Mouse (Mus musculus): Measurements from ENCODE around the gene Sidt2. TPM values are rescaled to one million over a fixed set of nuclear protein-coding genes. Genes with fewer than 3 reads are reported as not detected.

The Sidt2 gene
- 100 to 1,000 TPM; 112 to 116 TPM for total RNA-seq (2021)
- long read RNA-seq, experiment 1, full-length matches to known transcripts = 2 of 69 reads
- long read RNA-seq, experiment 1, partial matches to known transcripts = 24 of 69 reads
- long read RNA-seq, experiment 1, other reads (novel, unspliced or antisense) = 43 of 69 reads
- long read RNA-seq, experiment 2, full-length matches to known transcripts = 1 of 61 reads
- long read RNA-seq, experiment 2, partial matches to known transcripts = 30 of 61 reads
- long read RNA-seq, experiment 2, other reads (novel, unspliced or antisense) = 30 of 61 reads

DNA sequence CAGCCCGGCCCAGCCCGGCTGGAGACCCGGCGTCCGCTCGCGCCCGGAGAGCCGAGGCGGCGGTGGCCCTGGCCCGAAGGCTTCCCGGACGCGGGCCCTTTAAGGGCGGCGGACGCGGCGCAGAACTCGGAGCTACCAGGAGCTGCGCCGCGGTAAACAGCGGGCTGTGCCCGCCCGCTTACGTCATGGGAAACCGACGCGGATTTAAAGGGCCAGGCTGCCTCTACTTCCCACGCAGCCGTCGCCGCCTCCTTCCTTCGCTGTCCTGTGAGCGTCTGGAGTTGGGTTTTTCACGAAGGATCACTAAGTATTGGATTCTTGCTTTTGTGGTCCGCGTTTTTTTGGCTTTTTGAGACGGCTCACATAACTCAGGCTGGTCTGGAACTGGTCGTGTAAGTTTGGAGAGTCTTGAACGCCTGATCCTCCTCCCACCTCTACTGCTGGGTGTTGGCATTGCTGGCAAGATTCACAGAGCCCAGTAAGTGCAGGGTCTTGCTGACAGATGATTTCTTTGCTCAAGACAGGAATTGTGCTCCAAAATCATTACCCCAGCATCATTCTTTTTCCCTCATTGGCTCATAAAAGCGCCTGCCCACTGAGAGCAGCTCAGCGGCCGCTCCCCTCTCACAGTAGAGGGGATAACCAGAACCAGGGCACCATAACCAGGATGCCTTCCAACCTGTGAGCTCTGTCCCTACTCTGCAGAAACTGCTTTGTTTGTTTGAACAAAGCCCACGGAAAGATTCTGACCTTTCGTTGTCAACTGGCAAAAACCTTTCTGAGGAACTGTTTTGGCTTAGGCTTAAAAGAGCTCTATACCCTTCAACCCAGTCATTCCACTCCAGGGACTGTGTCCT is at the start of gene Sidt2:
Sidt2 (minus strand) TSS at position 152 of the 857 bp plus-strand sequence.
- peak; percentile 85 to 93 for DNase-seq (ENCODE audit: low spot score in 2 of 2)
- intact Hi-C loops (cut with DNase I) = no loop called here

- DNase-seq (ENCODE audit: low spot score in 2 of 2) = no peak
- intact Hi-C loops (cut with DNase I) = loop anchor here (2.0 kb wide), 1 partner anchor 242 kb away; no protein-coding TSS in a partner anchor
Measured at GRCm38 (mm10) chr9:46004529-46004928, 49.5 kb upstream of the Sidt2 start.

DNA sequence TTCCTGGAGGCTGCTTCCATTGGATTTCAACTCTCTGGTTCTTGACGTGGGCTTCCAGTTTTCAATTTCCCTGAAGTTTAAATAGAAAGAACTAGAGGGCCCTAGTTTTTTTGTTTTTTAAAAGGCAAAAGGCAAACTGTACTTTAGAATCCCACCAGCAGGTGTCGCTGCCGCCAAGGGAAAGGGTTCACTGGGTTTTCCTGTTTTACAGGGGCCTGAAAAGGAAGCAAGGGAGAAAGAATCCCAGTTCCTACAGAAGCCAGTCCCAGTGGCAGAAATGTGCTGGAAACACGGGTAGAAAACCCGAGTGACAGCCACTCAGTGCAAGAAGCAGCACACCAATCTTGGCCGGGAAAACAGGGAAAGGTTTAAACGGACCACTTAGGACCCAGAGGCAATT is 48.7 kb upstream of the Sidt2 start:
- DNase-seq (ENCODE audit: low spot score in 2 of 2) = peak; percentile 81 to 89

DNA sequence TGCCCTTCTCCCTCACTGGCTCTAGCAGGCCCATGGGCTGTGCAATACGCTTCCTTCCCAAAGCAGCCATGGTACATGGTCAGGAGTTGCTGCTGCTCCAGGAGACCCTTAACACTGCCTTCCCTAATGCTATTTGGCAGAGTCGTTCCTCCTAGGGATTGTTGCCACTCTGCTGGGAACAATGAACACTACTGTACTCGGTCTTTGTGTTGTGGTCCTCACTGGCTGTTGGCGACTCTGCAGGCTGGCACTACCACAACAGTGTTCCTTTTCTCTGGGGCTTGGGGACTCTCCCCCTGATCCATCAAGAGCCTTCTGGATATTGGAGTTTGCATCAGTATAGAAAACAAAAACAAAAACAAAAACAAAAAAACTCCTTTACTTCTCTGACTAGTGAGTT is 44.0 kb upstream of the Sidt2 start:
- intact Hi-C loops (cut with DNase I) = no loop called here
- DNase-seq (ENCODE audit: low spot score in 2 of 2) = no peak

More for the DNA sequence above, 48.7 kb upstream of the Sidt2 start:
- intact Hi-C loops (cut with DNase I) = loop anchor here (1.0 to 2.0 kb wide), 3 partner anchors 188 to 247 kb away; no protein-coding TSS in a partner anchor

DNA sequence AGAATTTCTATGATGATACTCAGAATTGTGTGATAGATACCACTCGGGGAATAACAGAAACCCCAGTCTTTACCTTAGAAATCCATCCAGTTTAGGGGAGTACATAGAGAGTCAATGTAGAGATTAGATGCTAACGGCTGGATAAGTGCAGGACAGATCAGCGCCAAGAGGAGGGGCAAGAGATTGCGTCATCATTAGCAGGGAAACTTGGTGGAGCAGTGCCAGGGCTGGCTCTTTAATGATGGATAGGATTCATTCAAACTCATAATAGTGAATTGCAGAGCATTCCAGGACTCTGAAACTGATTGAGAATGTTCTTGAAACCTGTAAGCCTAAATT is 30.1 kb upstream of the Sidt2 start:
- intact Hi-C loops (cut with DNase I) = no loop called here
- peak; percentile 54 to 58 for DNase-seq (ENCODE audit: low spot score in 2 of 2)

DNA sequence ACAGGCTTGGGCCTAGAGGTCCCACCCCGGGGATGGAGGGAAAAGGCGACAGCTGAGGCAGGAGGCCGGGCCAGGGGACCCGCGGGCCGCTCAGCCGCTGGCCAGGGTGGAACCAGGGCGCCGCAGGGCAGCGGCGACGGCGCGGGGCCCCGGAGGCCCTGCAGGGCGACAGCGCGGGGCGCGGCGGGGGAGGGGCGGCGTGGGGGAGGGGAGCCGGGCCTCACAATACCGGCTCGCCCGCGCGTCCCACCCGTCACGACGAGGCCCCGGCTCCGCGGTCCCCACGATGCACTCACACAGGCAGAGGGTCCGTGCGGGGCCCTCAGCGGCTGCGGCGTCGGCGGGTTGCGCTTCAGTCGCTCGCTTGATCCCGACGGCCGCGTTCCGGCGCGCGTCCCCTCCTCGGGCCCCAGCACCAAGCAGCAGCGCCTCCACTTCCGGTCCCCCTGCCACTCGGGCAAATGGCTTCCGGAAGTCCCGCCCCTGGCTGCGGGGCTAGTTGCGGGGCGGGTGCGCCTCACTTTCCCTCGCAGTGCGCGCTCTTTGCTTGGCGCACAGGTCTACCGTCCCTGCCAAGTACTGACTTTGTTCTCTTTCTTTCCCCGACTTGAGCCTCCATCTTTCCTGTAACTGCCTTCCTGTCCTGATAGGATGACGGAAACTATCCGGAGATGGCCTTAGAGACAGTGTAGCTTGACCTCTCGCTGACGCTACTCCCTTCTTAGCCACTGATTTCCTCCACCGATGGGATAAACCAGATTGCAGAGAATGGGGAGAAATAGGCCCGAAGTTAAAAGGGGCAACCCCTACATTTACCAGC is 29.6 kb upstream of the Sidt2 start:
- peak; percentile 87 to 89 for DNase-seq (ENCODE audit: low spot score in 2 of 2)
- intact Hi-C loops (cut with DNase I) = no loop called here

- DNase-seq (ENCODE audit: low spot score in 2 of 2) = peak; percentile 18 to 19
- intact Hi-C loops (cut with DNase I) = no loop called here
Measured at GRCm38 (mm10) chr9:45983676-45984408, 28.8 kb upstream of the Sidt2 start.

DNA sequence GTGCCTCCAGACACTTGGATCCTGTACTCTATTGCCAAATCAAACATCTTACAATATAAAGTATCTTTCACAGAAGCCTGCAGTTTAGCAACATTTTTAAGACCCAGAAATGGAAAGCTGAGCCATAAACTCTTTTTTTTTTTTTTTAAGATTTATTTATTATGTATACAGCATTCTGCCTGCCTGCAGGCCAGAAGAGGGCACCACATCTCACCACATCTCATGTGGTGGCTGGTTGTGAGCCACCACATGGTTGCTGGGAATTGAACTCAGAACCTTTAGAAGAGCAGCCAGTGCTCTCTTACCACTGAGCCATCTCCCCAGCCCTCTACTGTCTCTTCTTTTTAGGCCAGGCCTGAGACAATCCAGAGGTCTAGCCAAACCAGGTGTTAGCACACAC is 26.3 kb upstream of the Sidt2 start:
- intact Hi-C loops (cut with DNase I) = no loop called here
- no peak for DNase-seq (ENCODE audit: low spot score in 2 of 2)

DNA sequence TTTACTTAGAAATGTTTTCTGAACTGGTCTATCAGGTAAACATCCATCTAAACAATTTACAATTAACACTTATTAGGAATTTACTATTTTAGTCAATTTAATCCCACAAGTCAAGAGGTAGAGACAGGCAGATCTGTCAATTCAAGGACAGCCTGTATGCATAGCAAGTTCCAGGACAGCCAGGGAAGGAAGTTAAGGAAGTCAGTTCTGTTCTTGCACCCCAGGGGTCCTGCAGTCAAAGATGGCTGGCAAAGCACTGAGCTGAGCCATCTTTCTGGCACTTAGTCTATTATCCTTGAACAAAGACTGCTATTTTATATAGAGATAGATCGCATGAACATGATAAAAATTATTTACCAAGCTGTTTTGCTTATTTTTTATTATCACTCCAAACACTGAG is 25.6 kb upstream of the Sidt2 start:
- intact Hi-C loops (cut with DNase I) = no loop called here
- DNase-seq (ENCODE audit: low spot score in 2 of 2) = no peak

- no peak for DNase-seq (ENCODE audit: low spot score in 2 of 2)
- intact Hi-C loops (cut with DNase I) = no loop called here
Measured at GRCm38 (mm10) chr9:45979778-45980177, 24.7 kb upstream of the Sidt2 start.

GRCm38 (mm10) chr9:45976884-45977283 is 21.8 kb upstream of the Sidt2 start:
- intact Hi-C loops (cut with DNase I) = no loop called here
- DNase-seq (ENCODE audit: low spot score in 2 of 2) = no peak

- intact Hi-C loops (cut with DNase I) = no loop called here
- no peak for DNase-seq (ENCODE audit: low spot score in 2 of 2)
Measured at GRCm38 (mm10) chr9:45963577-45963976, 8.5 kb upstream of the Sidt2 start.

DNA sequence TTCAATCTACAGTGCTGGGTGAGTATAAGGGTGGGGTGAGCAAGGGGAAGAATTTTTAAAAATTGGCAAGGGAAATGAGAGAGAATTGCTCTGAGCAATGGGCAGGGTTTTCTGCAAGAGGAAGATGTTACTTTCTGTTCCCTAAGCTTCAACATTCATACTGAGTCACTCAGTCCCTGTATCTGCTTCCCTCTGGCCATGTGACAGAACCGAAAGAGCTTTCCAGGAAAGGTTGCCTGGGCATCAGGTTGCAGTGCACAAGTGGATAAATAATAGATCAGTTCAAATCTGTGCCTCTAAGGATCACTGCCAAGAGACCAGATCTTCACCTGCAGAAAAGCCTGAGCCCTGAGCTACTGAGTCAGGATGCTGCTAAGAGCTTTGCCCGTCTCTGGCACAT is 6.8 kb upstream of the Sidt2 start:
- intact Hi-C loops (cut with DNase I) = no loop called here
- no peak for DNase-seq (ENCODE audit: low spot score in 2 of 2)

DNA sequence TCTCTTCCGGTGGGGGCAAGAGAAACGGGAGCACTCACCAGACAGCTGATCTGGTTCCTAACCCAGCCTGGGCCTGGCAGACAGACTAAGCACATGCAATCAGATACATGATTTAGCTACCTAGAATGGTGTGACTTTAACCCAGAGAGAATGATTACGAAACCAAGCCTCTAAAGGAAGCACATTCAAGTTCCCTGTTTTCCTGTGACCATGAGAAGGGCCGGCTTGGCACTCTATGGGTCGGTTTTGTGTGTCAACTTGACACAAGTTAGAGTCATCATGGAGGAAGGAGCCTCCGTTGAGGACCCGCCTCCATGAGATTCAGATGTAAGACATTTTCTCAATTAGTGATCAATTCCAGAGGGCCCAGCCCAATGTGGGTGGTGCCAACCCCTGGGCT is 4.6 kb upstream of the Sidt2 start:
- no peak for DNase-seq (ENCODE audit: low spot score in 2 of 2)
- intact Hi-C loops (cut with DNase I) = no loop called here

- intact Hi-C loops (cut with DNase I) = no loop called here
- no peak for DNase-seq (ENCODE audit: low spot score in 2 of 2)
Measured at GRCm38 (mm10) chr9:45958851-45959250, 3.8 kb upstream of the Sidt2 start.

DNA sequence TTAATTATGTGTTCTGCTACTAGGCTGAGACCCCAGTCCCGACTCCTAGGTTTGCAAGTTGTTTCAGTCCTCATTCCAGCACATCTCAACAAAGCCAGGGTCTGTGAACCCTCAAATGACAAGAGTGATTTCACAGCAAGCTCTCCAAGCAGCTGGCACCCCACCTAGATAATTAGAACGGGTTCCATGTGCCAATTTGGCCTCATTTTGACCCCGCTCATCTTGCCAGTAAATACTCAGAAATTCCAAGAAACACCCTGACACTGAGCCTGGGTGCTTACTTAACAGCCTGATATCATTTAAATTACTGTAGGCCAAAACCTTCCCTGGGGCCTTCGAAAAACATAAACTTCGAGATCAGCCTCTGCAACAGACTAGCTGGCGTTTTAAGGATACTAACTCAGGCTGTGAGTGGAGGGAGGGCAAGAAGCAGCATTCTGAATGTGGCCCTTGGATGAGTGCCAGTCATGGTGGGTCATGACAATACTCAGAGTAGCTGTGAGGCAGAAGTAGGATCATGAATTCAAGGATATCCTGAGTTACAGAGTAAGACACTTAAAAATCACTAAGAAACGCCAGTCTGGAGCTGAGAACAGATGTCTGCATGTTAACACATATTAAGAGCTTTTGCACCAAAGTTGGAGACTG is 3.1 kb upstream of the Sidt2 start:
- intact Hi-C loops (cut with DNase I) = no loop called here
- no peak for DNase-seq (ENCODE audit: low spot score in 2 of 2)

GRCm38 (mm10) chr9:45954294-45955106 is 558 bp downstream of the Sidt2 start:
- peak; percentile 42 to 55 for DNase-seq (ENCODE audit: low spot score in 2 of 2)
- intact Hi-C loops (cut with DNase I) = no loop called here
